Mouse (Mus musculus) spleen, postnatal 36 days (tissue): ENCODE results near the gene Prss40.

ENCODE experiments used
- DNase-seq, 2 experiments: peaks; one replicate each; pipeline ENCODE4 v3.0.0; 2022; ENCODE audit warnings: low spot score in 2 of 2, mixed read lengths in 1 of 2

The Prss40 gene

GRCm38 (mm10) chr1:34560843-34561242, at the start of gene Prss40:
Gene Prss40, minus strand, starts transcription at chr1:34560943.
- no peak for DNase-seq

GRCm38 (mm10) chr1:34602363-34602762, 41.6 kb upstream of the Prss40 start:
- peak; percentile 21 to 28 for DNase-seq

- DNase-seq, result no peak
These were observed 40.7 kb upstream of the Prss40 start for GRCm38 (mm10) chr1:34601323-34602047.

DNA sequence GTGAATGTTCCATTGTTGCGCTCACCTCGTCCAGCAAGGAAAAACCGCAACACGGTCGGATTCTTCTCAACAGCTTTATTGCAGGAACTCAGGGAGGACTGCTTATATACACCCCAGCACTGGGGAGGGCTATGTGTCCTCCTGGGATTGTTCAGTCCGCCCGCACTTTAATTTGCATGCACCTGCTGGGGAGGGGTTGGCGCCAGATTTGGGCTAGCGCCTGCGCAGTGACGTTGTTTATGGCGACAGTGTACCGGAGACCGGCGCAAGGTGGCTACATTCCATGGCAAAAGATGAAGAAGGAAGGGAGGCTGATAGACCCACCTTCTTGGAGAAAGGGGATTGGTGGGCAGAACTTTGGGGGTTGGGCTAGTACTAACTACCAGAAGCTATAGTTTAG, 39.3 kb upstream of the Prss40 start:
- DNase-seq, result no peak

DNA sequence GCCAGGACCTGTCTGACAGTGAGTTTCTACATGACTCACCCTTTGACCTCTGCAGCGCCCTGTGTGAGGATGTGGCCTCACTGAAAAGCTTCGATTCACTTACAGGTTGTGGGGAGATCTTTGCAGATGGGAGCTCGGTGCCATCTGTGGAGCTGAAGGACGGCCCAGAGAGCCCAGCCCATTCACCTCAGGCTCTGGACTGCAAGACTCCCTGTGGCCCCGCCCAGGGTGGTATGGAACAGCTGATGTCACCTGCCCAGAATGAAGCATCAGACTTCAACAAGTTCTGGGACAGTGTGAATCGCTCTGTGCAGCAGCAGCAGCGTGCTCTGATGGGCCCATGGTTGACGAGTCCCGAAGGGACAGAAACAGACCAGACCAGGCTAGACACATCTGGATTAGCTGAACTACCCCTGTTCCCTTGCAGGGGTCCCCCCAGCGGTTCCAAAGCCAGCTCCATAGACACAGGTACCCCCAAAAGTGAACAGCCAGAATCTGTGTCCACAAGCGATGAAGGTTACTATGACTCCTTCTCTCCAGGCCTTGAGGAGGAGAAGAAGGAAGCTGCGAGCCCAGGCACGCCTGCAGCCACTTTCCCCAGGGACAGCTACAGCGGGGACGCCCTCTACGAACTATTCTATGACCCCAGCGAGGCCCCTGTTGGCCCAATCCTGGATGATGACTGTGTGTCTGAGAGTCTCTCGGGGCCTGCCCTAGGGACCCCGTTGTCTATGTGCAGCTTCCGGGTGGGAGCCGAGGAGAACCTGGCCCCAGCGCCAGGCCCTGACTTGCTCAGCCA, 26.8 kb upstream of the Prss40 start:
- DNase-seq, result no peak

GRCm38 (mm10) chr1:34584736-34585135, 24.0 kb upstream of the Prss40 start:
- DNase-seq, result no peak

DNA sequence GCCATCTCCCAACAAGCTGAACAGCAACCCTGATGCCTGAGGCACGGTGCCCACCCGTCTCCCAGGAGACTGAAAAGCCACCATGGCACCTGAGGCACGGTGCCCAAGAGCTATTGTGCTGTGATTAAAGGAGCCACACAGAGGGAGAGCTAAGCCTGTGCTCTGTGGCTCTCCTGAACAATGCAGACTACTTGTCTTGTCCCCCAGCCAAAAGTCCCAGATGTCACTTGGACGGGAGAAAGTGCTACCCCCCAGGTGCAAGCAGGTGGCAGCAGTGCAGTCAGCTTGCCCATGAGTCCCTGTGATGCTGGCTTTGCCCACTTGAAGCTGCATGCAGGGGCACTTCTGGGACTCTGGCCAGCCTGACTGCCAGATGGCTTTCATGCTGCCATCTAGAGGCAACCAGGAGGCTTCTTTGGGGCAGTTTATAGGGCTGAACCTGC, 23.1 kb upstream of the Prss40 start:
- DNase-seq, result no peak

- DNase-seq, result no peak
These were observed 21.5 kb upstream of the Prss40 start for GRCm38 (mm10) chr1:34582218-34582617.

- DNase-seq, result no peak
These were observed 19.1 kb upstream of the Prss40 start for GRCm38 (mm10) chr1:34579782-34580356.

DNA sequence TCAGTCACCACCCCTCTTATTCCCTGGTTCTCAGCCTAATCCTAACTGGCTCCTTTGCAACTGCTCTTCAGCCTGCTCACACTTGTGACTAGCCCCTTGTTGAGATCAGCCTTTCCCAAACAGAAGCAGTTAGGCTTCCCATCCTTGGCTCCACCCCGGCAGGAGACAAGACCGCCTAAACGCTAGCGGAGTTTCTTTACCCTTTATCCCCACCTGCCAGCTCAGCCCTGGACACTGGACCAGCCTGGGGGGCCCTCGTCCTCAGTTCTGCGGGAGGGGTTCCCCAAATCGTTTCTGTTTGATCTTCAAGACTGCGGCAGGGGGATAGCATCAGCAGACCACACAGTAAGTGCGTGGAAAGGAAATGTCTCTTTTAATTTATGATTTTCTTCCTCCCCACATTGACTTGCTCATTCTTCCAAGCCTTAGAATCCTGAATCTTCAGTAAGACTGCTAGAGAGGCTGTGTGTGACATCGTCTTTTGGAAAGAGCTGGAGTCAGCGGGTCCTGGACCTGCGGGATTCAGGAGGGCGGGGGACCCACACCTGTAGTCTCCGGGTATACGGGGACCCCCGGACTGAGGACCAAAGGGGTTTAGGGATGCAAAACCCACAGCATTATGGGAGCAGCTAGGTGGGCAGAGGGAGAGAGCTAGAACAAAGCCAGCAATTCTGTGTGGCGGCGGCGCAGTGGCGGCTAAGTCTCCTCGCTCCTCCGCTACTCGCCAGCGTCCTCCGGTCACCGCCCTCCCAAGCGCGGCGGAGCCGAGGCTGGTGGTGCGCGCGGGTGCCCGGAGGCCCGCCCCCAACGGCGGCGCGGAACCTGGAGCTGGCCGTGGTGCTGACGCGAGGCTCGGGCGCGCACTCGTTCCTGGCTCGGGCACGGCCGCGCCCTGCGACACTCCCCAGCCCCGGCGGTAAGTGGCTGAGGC, 18.4 kb upstream of the Prss40 start, which contains the start of gene Amer3:
Amer3 (plus strand) TSS at position 807 of the 931 bp plus-strand sequence.
- DNase-seq, result peak; percentile 5 to 25

DNA sequence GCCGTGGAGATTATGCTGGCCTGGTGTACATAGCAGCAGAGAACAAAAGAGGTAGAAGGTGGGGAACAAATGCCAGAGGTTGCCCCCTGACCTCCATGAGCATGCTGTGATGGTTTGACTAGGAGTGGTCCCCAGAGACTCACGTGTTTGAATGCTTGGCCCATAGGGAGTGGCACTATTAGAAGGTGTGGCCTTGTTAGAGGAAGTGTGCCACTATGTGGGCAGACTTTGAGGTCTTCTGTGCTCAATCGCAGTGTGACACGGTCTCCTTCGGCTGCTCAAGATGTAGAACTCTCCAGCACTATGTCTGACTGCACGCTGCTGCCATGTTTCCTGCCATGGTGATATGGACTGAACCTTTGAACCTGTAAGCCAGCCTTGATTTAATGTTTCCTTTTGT, 12.5 kb upstream of the Prss40 start:
- DNase-seq, result no peak

- no peak for DNase-seq
These were observed 10.7 kb upstream of the Prss40 start for GRCm38 (mm10) chr1:34571431-34571830.

- DNase-seq, result no peak
These were observed 9.1 kb upstream of the Prss40 start for GRCm38 (mm10) chr1:34569876-34570275.

- DNase-seq, result no peak
These were observed 7.4 kb upstream of the Prss40 start for GRCm38 (mm10) chr1:34568120-34568519.

DNA sequence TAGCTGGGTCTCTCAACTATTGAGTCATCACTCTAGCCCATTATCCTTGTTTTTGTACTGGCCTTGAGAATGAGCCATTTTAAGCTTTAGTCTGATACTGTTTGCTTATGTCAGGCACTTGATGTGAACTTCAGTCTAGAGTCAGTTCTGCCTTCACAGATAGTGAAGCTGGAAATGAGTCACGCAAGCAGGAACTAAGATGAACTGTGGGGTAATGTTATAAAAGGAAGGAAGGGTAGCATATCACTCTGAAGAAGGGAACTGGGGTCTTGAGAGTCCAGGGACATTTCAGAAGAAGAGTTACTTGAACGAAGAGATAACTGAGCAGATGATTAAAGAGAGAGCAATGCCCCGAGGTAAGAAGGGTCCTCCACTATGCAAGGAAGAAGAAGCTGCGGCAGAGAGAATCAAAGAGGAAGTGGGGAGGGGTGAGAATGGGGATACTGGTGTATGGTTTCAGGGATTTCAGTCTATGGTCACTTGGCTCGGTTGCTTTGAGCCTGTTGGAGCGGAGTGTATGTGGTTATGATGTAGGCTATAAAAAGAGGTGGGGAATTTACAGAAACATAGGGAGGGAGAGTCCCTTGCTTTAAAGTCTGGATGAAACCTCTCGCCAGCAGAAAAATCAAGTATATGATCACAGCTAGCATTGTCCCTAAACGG, 3.8 kb upstream of the Prss40 start:
- DNase-seq, result no peak

- no peak for DNase-seq
These were observed 6.5 kb downstream of the Prss40 start for GRCm38 (mm10) chr1:34554275-34554674.

- DNase-seq, result no peak
These were observed 7.1 kb downstream of the Prss40 start for GRCm38 (mm10) chr1:34553690-34554089.

DNA sequence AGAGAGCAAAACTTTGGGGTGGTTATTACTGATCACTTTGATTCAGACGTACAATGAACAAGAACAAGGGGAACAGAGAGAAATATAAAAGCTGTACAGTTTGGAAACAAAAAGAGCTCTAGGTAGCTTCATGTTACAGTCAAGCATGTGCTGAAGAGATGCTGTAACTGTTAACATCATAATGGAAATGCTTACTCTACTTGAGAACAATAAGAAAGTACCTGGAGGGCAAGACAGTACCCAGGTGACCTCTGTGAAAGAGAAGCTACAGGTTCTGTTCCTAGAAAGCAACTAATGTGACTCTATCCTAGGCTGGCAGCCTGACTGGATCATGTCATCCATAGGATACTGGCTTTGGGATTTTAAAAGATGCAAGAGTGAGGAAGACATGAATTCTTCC, 13.7 kb downstream of the Prss40 start:
- DNase-seq, result no peak

GRCm38 (mm10) chr1:34536767-34537485, 23.8 kb downstream of the Prss40 start:
- no peak for DNase-seq

- DNase-seq, result no peak
These were observed 24.4 kb downstream of the Prss40 start for GRCm38 (mm10) chr1:34536291-34536766.
